Mouse (Mus musculus): ENCODE data around the gene Lpin3.

DNA sequence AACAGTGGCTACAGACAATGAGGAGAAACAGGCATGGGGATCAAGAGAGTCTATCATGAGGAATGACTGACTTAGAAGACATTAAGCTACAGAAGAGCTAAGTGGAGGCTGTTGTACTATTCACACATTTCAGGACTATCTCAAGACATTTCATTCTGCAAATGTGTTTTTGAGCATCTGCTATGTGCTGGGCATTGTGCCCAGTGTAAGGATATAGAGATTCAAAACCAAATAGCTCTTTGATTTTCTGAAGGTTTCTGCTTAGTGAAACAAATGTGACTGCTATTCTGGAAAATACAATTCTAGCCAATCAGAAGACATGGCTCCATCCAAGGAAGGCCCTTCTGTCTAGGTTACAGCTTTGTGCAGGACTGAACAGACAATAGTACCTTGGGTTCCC lies 25.8 kb upstream of the Lpin3 start:
- TF ChIP-seq CTCF (IDR thresholded peaks at IDR 0.05; ENCODE audit: low read depth, low read length) = no peak
- no peak for TF ChIP-seq TAL1 (conservative IDR thresholded peaks at IDR 0.05; ENCODE audit: low read depth, low read length)
- TF ChIP-seq POLR2AphosphoS5 (IDR thresholded peaks at IDR 0.05; ENCODE audit: insufficient replicate concordance, low read depth, low read length) = no peak
- no peak for TF ChIP-seq GATA2 (IDR thresholded peaks at IDR 0.05; ENCODE audit: borderline replicate concordance, low read depth, low read length)
